ENCODE assay signal across 36 mouse cellular contexts in the genomic region with DNA sequence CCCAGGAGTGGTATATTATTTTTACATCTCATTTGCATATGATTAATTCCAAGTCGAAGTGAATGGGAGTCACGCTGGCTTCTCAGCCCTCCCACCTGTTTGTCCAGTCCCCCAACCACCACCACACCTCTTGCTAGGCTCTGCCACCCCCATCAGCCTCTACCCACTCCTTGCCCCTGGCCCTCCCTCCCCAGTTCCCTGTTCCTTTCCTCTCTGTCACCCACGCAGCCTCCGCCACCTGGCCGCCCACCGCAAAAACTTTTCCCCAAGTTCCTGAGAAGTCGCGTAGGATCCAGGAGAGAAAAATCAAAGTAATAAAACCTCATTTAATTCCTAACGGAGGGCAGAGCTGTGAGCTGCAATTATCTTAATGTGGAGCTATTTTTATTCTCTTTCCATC. TPM values are rescaled to one million over a fixed set of nuclear protein-coding genes. Genes with fewer than 3 reads are reported as not detected.
A peak's percentile ranks its signal among the peaks of the same experiment; 100 is the strongest.
DNase-seq lines count a peak whose midpoint lies in the region; ATAC-seq and TF ChIP-seq lines count a peak whose summit lies in the region.
"Had no signal": no experiment of that assay in that cellular context is flagged by ENCODE, and none has a peak within 500 bp of the region (broad histone marks: within the 10 kb centered on the region; RNA-seq: fewer than 3 reads in every experiment).

No protein-coding gene starts in this region.

- H3K9me3 ChIP-seq in heart, embryonic 14.5 days (ENCODE audit: control insufficient read depth, low read length), result no peaks in the 10 kb centered on the region
- no peaks in the 10 kb centered on the region for H3K9me3 ChIP-seq in MEL (replicated peaks; ENCODE audit: insufficient read depth, low read length)
- H3K9me3 ChIP-seq: G1E; hindbrain, embryonic 15.5 days; neural tube, embryonic 15.5 days had no signal

- H3K79me2 ChIP-seq in MEL (ENCODE audit: control insufficient read depth, insufficient read depth, low read length, poor library complexity), result peaks cover 5% of the 10 kb centered on the region

- peak in 1 of 3 experiments; percentile 9; a peak in 1 of 6 replicates for TF ChIP-seq CTCF in MEL (IDR thresholded peaks at IDR 0.05 in 2 of 3, conservative IDR thresholded peaks at IDR 0.05 in 1 of 3; ENCODE audit: control insufficient read depth in 1 of 3, insufficient read depth in 1 of 3, low read depth in 2 of 3, low read length in 3 of 3, poor library complexity in 1 of 3, severe bottlenecking in 1 of 3)
- no peak for TF ChIP-seq CTCF in small intestine, adult 2 months (IDR thresholded peaks at IDR 0.05; ENCODE audit: extremely low read depth, insufficient read length, insufficient replicate concordance, low read depth, low read length)

- no peak overlapping the region; the same call in 1 of the 2 replicates for H3K9ac ChIP-seq in heart, embryonic 14.5 days (ENCODE audit: low read length)
- H3K9ac ChIP-seq in MEL (ENCODE audit: control insufficient read depth, low read depth, low read length, poor library complexity, severe bottlenecking), result peak overlapping the region; percentile 41
- H3K9ac ChIP-seq: hindbrain, embryonic 15.5 days; liver, embryonic 14.5 days; neural tube, embryonic 15.5 days had no signal

- H3K4me1 ChIP-seq in heart, embryonic 14.5 days (ENCODE audit: control insufficient read depth in 2 of 2, insufficient read depth in 2 of 2, low read length in 2 of 2), result peaks cover 24 to 37% of the 10 kb centered on the region in 2 experiments
- H3K4me1 ChIP-seq in MEL (ENCODE audit: control insufficient read depth in 1 of 2, insufficient read depth in 2 of 2, low read length in 2 of 2), result peaks cover 4 to 27% of the 10 kb centered on the region in 2 experiments; a peak in 3 of 4 replicates
- peaks cover 15% of the 10 kb centered on the region for H3K4me1 ChIP-seq in small intestine, adult 2 months (ENCODE audit: control insufficient read depth, insufficient read depth, insufficient read length, low read length)

- no peak overlapping the region for H3K4me3 ChIP-seq in heart, embryonic 14.5 days (ENCODE audit: control insufficient read depth in 1 of 2, insufficient read depth in 1 of 2, low read depth in 1 of 2, low read length in 2 of 2)
- peak overlapping the region; percentile 54 to 66; a peak in 3 of 4 replicates for H3K4me3 ChIP-seq in MEL (ENCODE audit: control insufficient read depth in 1 of 2, insufficient read depth in 1 of 2, low read depth in 2 of 2, low read length in 2 of 2)
- H3K4me3 ChIP-seq in small intestine, adult 2 months (ENCODE audit: low read depth, low read length), result peak overlapping the region; percentile 24; the same call in 1 of the 2 replicates

- peak overlapping the region; percentile 13; the same call in 1 of the 2 replicates for H3K4me2 ChIP-seq in heart, embryonic 14.5 days (ENCODE audit: low read length)

- H3K36me3 ChIP-seq in heart, embryonic 14.5 days (ENCODE audit: control insufficient read depth, insufficient read depth, low read length), result no peaks in the 10 kb centered on the region
- peaks cover 0 to 11% of the 10 kb centered on the region in 2 experiments; a peak in 2 of 4 replicates for H3K36me3 ChIP-seq in MEL (ENCODE audit: control insufficient read depth in 1 of 2, insufficient read depth in 2 of 2, low read length in 2 of 2)
- peaks cover 7% of the 10 kb centered on the region for H3K36me3 ChIP-seq in small intestine, adult 2 months (ENCODE audit: control insufficient read depth, insufficient read depth, low read length)
- H3K36me3 ChIP-seq: G1E; hindbrain, embryonic 15.5 days; neural tube, embryonic 15.5 days had no signal

- no peak for TF ChIP-seq RAD21 in MEL (IDR thresholded peaks at IDR 0.05; ENCODE audit: low read depth, low read length)

- no peak for TF ChIP-seq POLR2A in MEL (IDR thresholded peaks at IDR 0.05; ENCODE audit: control insufficient read depth in 1 of 2, insufficient read depth in 1 of 2, low read depth in 1 of 2, low read length in 2 of 2, poor library complexity in 1 of 2)
- TF ChIP-seq POLR2A in small intestine, adult 2 months (IDR thresholded peaks at IDR 0.05; ENCODE audit: low read depth, low read length), result no peak

- no peak for ATAC-seq in heart, embryonic 14.5 days (ENCODE audit: insufficient number of reproducible peaks, insufficient read depth, low FRiP score, low read depth)
- ATAC-seq: forebrain, embryonic 14.5 days; inflammation-experienced regulatory T-cells, adult 6 months; Patski had no signal

- no peak for TF ChIP-seq EP300 in MEL (IDR thresholded peaks at IDR 0.05; ENCODE audit: low read depth in 1 of 2, low read length in 2 of 2)

- no peak for DNase-seq in heart, adult 11 months
- peak; percentile 73 for DNase-seq in right cerebral cortex, adult 18-20 months
- DNase-seq in right cerebral cortex, postnatal 4 days, result no peak
- DNase-seq in MEL (ENCODE audit: low read depth, low spot score), result peak; percentile 56
- no peak for DNase-seq in cerebellum, adult 9-11 months
- DNase-seq: adrenal gland, postnatal 14 days; gastrocnemius, postnatal 25 days; heart, adult 18-20 months; kidney, adult 2 months; left cerebral cortex, postnatal 4 days; liver; lung, adult 2 months; lung, postnatal 10 days; midbrain, embryonic 14.5 days; retina, postnatal 1 day; spleen, adult 18-20 months; thymus, adult 18-20 months; thymus, postnatal 25 days had no signal

- no peak overlapping the region for H3K27ac ChIP-seq in heart, embryonic 14.5 days (replicated peaks in 1 of 2; ENCODE audit: control insufficient read depth in 1 of 2, insufficient read depth in 1 of 2, low read depth in 2 of 2, low read length in 2 of 2)
- no peak overlapping the region for H3K27ac ChIP-seq in MEL (ENCODE audit: control insufficient read depth, low read depth, low read length)
- no peak overlapping the region for H3K27ac ChIP-seq in small intestine, adult 2 months (ENCODE audit: insufficient read depth, low read depth, low read length)
- H3K27ac ChIP-seq: hindbrain, embryonic 15.5 days; liver, embryonic 14.5 days; macrophage; neural tube, embryonic 15.5 days had no signal

- H3K27me3 ChIP-seq in heart, embryonic 14.5 days (ENCODE audit: control insufficient read depth, insufficient read depth, low read length), result peaks cover 47% of the 10 kb centered on the region
- H3K27me3 ChIP-seq in MEL (ENCODE audit: control insufficient read depth in 1 of 2, insufficient read depth in 2 of 2, low read length in 2 of 2), result no peaks in the 10 kb centered on the region
- H3K27me3 ChIP-seq in small intestine, adult 2 months (ENCODE audit: control insufficient read depth, insufficient read depth, low read length), result no peaks in the 10 kb centered on the region; the same call in 1 of the 2 replicates
- H3K27me3 ChIP-seq: Patski had no signal

- WGBS in heart, embryonic 14.5 days, result 23% methylated on average over 9 of the region's 9 CpGs
- 17% methylated on average over 9 of the region's 9 CpGs for WGBS in small intestine, adult 2 months

TF ChIP-seq in MEL, 35 proteins besides CTCF, POLR2A, EP300 and RAD21:
- 0 out of 2 replicates have a peak, but pooled peaks have one; percentile 46 for TF ChIP-seq SIN3A (IDR thresholded peaks at IDR 0.05; ENCODE audit: low read length)
- TF ChIP-seq USF1 (IDR thresholded peaks at IDR 0.05; ENCODE audit: low read depth, low read length), result no peak
TF ChIP-seq in MEL: peak in this region for 1.

RNA-seq across cellular contexts. Expression of a gene that starts 2.0 kb away (rescaled TPM):
- polyA plus RNA-seq in heart, embryonic 14.5 days (2014; fragmentation: Nextera tagmentation; extraction: Ambion mirVana), result 42.2 and 48.3 TPM in 2 replicates
- total RNA-seq in MEL (2012; rRNA removed), result 25.4 and 35.2 TPM in 2 replicates
- polyA plus RNA-seq in MEL (2012; ENCODE audit: insufficient read depth in 1 of 2, insufficient read length in 2 of 2, low read depth in 1 of 2, low replicate concordance in 2 of 2, missing spikeins in 1 of 2), result 100 to 1,000 TPM in 1 of 2 experiments, not detected in 1; 114 TPM
- 86.8 and 270 TPM in 2 replicates for polyA plus RNA-seq in small intestine, adult 2 months (2012; rRNA removed)
- total RNA-seq: G1E; megakaryocyte-erythroid progenitor cell, adult 5-6 weeks had no signal
- polyA plus RNA-seq: G1E; inflammation-experienced regulatory T-cells, adult 6 months; macrophage had no signal

RNA-seq across cellular contexts. Expression of a gene that starts 12.0 kb away (rescaled TPM):
- 33.1 and 35.4 TPM in 2 replicates for polyA plus RNA-seq in heart, embryonic 14.5 days (2014; fragmentation: Nextera tagmentation; extraction: Ambion mirVana)
- 61.7 and 62.5 TPM in 2 replicates for total RNA-seq in MEL (2012; rRNA removed)
- polyA plus RNA-seq in MEL (2012; ENCODE audit: insufficient read depth in 1 of 2, insufficient read length in 2 of 2, low read depth in 1 of 2, low replicate concordance in 2 of 2, missing spikeins in 1 of 2), result 10 to 100 TPM in 1 of 2 experiments, not detected in 1; 53.0 TPM
- 47.0 and 76.5 TPM in 2 replicates for polyA plus RNA-seq in small intestine, adult 2 months (2012; rRNA removed)

RNA-seq across cellular contexts. Expression of a gene that starts 16.7 kb away (rescaled TPM):
- not detected in 2 replicates for polyA plus RNA-seq in heart, embryonic 14.5 days (2014; fragmentation: Nextera tagmentation; extraction: Ambion mirVana)
- total RNA-seq in MEL (2012; rRNA removed), result not detected in 2 replicates
- polyA plus RNA-seq in MEL (2012; ENCODE audit: insufficient read depth in 1 of 2, insufficient read length in 2 of 2, low read depth in 1 of 2, low replicate concordance in 2 of 2, missing spikeins in 1 of 2), result not detected
- 0.11 and 0.13 TPM in 2 replicates for polyA plus RNA-seq in small intestine, adult 2 months (2012; rRNA removed)
- total RNA-seq: adrenal gland, postnatal 14 days; gastrocnemius, adult 18-20 months; gastrocnemius, postnatal 25 days; heart, adult 18-20 months; hematopoietic stem cell, adult 5-6 weeks; megakaryocyte-erythroid progenitor cell, adult 5-6 weeks had no signal
- polyA plus RNA-seq: C2C12; G1E; heart, postnatal 0 days; inflammation-experienced regulatory T-cells, adult 6 months; kidney, adult 2 months; kidney, embryonic 16.5 days; liver, embryonic 14.5 days; lung, adult 2 months; macrophage; Patski; stomach, embryonic 16.5 days had no signal

RNA-seq across cellular contexts. Expression of a gene that starts 37.4 kb away (rescaled TPM):
- 169 and 178 TPM in 2 replicates for polyA plus RNA-seq in heart, embryonic 14.5 days (2014; fragmentation: Nextera tagmentation; extraction: Ambion mirVana)
- total RNA-seq in MEL (2012; rRNA removed), result not detected in 2 replicates
- polyA plus RNA-seq in MEL (2012; ENCODE audit: insufficient read depth in 1 of 2, insufficient read length in 2 of 2, low read depth in 1 of 2, low replicate concordance in 2 of 2, missing spikeins in 1 of 2), result under 1 TPM in 1 of 2 experiments, not detected in 1; 0.07 TPM
- 0.24 and 0.42 TPM in 2 replicates for polyA plus RNA-seq in small intestine, adult 2 months (2012; rRNA removed)
- total RNA-seq: G1E; hematopoietic stem cell, adult 5-6 weeks; megakaryocyte-erythroid progenitor cell, adult 5-6 weeks had no signal
- polyA plus RNA-seq: forebrain, embryonic 14.5 days; G1E; hindbrain, embryonic 15.5 days; inflammation-experienced regulatory T-cells, adult 6 months; midbrain, embryonic 14.5 days; Patski had no signal

RNA-seq across cellular contexts. Expression of a gene that starts 40.1 kb away (rescaled TPM):
- 0.70 and 0.86 TPM in 2 replicates for polyA plus RNA-seq in heart, embryonic 14.5 days (2014; fragmentation: Nextera tagmentation; extraction: Ambion mirVana)
- total RNA-seq in MEL (2012; rRNA removed), result not detected in 2 replicates
- not detected for polyA plus RNA-seq in MEL (2012; ENCODE audit: insufficient read depth in 1 of 2, insufficient read length in 2 of 2, low read depth in 1 of 2, low replicate concordance in 2 of 2, missing spikeins in 1 of 2)
- polyA plus RNA-seq in small intestine, adult 2 months (2012; rRNA removed), result not detected in 2 replicates
- total RNA-seq: G1E; hematopoietic stem cell, adult 5-6 weeks; layer of hippocampus, adult 2 months; megakaryocyte-erythroid progenitor cell, adult 5-6 weeks had no signal
- polyA plus RNA-seq: G1E; heart, postnatal 0 days; inflammation-experienced regulatory T-cells, adult 6 months; kidney, adult 2 months; liver, embryonic 14.5 days; macrophage; Patski had no signal

Comparison
In these comparisons a context has a peak if more than half of its experiments do, and no peak if none do; other contexts are left out.
1. DNase-seq: peak in right cerebral cortex, adult 18-20 months (single experiment) and MEL (single experiment); none in heart, adult 11 months (single experiment), right cerebral cortex, postnatal 4 days (single experiment) and cerebellum, adult 9-11 months (single experiment).
2. H3K4me3 ChIP-seq: peak in MEL (2 of 2) and small intestine, adult 2 months (single experiment); none in heart, embryonic 14.5 days (0 of 2).